Mouse (Mus musculus) frontal cortex, postnatal 10 days (tissue): ENCODE data around the gene Espl1.
A peak's percentile ranks its signal among the peaks of the same experiment; 100 is the strongest.

Experiments
- DNase-seq, 2 experiments: peaks; one replicate each; pipeline ENCODE4 v3.0.0; 2022; ENCODE audit warnings: low spot score in 2 of 2, mixed read lengths in 1 of 2

The Espl1 gene

GRCm38 (mm10) chr15:102273982-102274716, 21.9 kb upstream of the Espl1 start:
- DNase-seq: no peak

GRCm38 (mm10) chr15:102278726-102279091, 17.4 kb upstream of the Espl1 start:
- no peak for DNase-seq

GRCm38 (mm10) chr15:102279092-102279782, 16.8 kb upstream of the Espl1 start, which contains the start of gene Mfsd5:
Gene Mfsd5 (plus strand): TSS chr15:102279454.
- DNase-seq: peak; percentile 62 to 84

GRCm38 (mm10) chr15:102279783-102280520, 16.1 kb upstream of the Espl1 start:
- no peak for DNase-seq

GRCm38 (mm10) chr15:102280623-102281022, 15.4 kb upstream of the Espl1 start:
- peak in 1 of 2 experiments; percentile 10 for DNase-seq

- DNase-seq: no peak
Observed at GRCm38 (mm10) chr15:102282463-102283292, 13.4 kb upstream of the Espl1 start.

- DNase-seq: no peak
Observed at GRCm38 (mm10) chr15:102283648-102284047, 12.4 kb upstream of the Espl1 start.

- no peak for DNase-seq
Observed at GRCm38 (mm10) chr15:102287395-102287794, 8.7 kb upstream of the Espl1 start.

GRCm38 (mm10) chr15:102296368-102297006, 421 bp downstream of the Espl1 start:
- DNase-seq: no peak

GRCm38 (mm10) chr15:102302542-102302941, 6.5 kb downstream of the Espl1 start:
- DNase-seq: no peak

- DNase-seq: no peak
Observed at GRCm38 (mm10) chr15:102308717-102309116, 12.7 kb downstream of the Espl1 start.

- no peak for DNase-seq
Observed at GRCm38 (mm10) chr15:102310074-102310845, 14.2 kb downstream of the Espl1 start.

- no peak for DNase-seq
Observed at GRCm38 (mm10) chr15:102311489-102311888, 15.4 kb downstream of the Espl1 start.

- no peak for DNase-seq
Observed at GRCm38 (mm10) chr15:102315292-102315691, 19.2 kb downstream of the Espl1 start.

GRCm38 (mm10) chr15:102316263-102316662, 20.2 kb downstream of the Espl1 start:
- DNase-seq: peak in 1 of 2 experiments; percentile 28

- DNase-seq: no peak
Observed at GRCm38 (mm10) chr15:102324654-102325473, 28.8 kb downstream of the Espl1 start.

- peak; percentile 72 to 84 for DNase-seq
Observed at GRCm38 (mm10) chr15:102326022-102326576, 30.0 kb downstream of the Espl1 start, which contains the start of gene Pfdn5. Gene Pfdn5 (plus strand): TSS chr15:102326116.

- no peak for DNase-seq
Observed at GRCm38 (mm10) chr15:102326892-102327291, 30.8 kb downstream of the Espl1 start.

- DNase-seq: peak; percentile 69 to 79
Observed at GRCm38 (mm10) chr15:102331610-102332015, 35.5 kb downstream of the Espl1 start, which contains the start of gene Myg1. Gene Myg1 (plus strand): TSS chr15:102331709.
